Mouse (Mus musculus) MEL (cell line): ENCODE results near the gene Rnf121.

Experiments
- EP300 ChIP-seq, 2 experiments: IDR thresholded peaks; 2 replicates each; pipeline ENCODE4 v1.6.1; 2011; ENCODE audit warnings: improper control_type of control experiment in 2 of 2, low read length in 2 of 2, low read depth in 1 of 2, mild to moderate bottlenecking in 1 of 2
- SMC3 ChIP-seq: IDR thresholded peaks from 2 replicates; pipeline ENCODE4 v1.6.1; 2011; ENCODE audit warnings: low read depth, low read length, improper control_type of control experiment

DNA sequence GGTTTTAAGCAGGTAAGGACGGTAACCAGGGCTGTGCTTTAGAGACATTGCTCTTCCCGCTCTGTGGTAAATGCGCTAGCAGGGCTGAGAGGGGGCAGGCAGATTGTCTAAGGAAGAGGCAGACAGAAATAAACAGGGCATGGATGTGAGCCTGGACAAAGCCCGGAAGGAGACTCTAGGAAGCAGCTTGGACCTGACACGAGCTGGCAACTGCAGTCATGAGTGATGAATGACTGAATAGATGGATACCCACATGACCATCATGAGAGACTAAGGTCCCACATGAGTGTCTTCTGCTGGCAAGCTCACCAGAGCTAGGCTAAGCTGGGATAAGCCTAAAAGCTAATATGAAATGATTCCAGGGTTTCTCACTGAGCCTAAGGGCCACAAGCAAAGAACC, 38.9 kb upstream of the Rnf121 start:
- TF ChIP-seq SMC3 (no peak), EP300 (IDR thresholded peaks at IDR 0.05; ENCODE audit: low read depth in 1 of 2, low read length in 2 of 2) (no peak)
